Mouse (Mus musculus): ENCODE measurements at regions not wholly inside any gene's neighbourhood (a gene's known extent, or its start where the extent isn't known, plus 50 kb on each side); places are given as distances from the start of the nearest gene placed in this dataset.

DNA sequence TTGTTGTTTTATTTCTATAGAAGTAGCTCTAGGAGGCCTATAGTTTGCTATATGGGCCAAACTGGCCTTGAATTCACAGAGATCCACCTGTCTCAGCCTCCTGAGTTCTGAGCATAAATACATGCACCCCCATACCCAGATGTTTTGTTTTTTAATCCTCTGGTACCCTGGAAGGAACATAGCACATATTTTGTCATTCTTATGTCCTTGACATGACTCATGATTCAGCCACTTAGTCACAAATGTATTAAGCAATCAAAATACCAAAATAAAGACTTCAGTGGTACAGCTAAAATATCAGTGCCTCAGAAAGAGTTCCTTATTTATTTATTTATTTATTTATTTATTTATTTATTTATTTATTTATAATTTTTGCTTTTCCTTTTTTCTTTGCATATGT is 1428.3 kb downstream of the Gsdmc2 start:
- no peaks in the 10 kb centered on the region for H3K27me3 ChIP-seq (ENCODE audit: insufficient read depth, low read length)
- no peak overlapping the region for H3K27ac ChIP-seq (ENCODE audit: low read depth, low read length)
- TF ChIP-seq CTCF (IDR thresholded peaks at IDR 0.05; ENCODE audit: low read depth) = no peak
- H3K4me1 ChIP-seq (ENCODE audit: insufficient read depth) = no peaks in the 10 kb centered on the region
- no peak overlapping the region for H3K9ac ChIP-seq
- no peak overlapping the region for H3K4me2 ChIP-seq (ENCODE audit: low read depth)
- no peak overlapping the region for H3K4me3 ChIP-seq (ENCODE audit: low read depth, low read length)
- DNase-seq (no peak), ATAC-seq (no peak)
- H3K36me3 ChIP-seq (ENCODE audit: insufficient read depth) = no peaks in the 10 kb centered on the region
- no peaks in the 10 kb centered on the region for H3K9me3 ChIP-seq (ENCODE audit: low read length)

DNA sequence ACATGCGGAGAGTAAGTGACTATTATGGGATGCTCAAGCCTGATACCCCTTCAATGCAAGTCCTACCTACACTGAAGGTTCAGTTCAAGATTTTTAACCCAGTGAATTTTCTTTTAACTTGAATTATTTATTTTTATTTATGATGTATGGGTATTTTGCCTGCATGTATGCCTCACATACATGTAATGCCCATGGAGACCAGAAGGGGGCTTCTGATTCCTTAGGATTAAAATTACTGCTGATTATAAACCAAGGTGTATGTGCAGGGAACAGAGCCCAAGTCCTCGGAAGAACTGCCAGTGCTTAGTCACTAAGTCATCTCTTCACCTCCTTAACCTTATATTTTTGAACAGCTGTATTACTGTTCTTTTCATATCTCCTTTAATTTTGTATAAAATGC is 1431.3 kb downstream of the Gsdmc2 start:
- H3K4me2 ChIP-seq (ENCODE audit: low read depth) = no peak overlapping the region
- no peaks in the 10 kb centered on the region for H3K27me3 ChIP-seq (ENCODE audit: insufficient read depth, low read length)
- no peaks in the 10 kb centered on the region for H3K9me3 ChIP-seq (ENCODE audit: low read length)
- ATAC-seq = no peak
- H3K27ac ChIP-seq (ENCODE audit: low read depth, low read length) = no peak overlapping the region
- H3K9ac ChIP-seq = no peak overlapping the region
- no peaks in the 10 kb centered on the region for H3K36me3 ChIP-seq (ENCODE audit: insufficient read depth)
- H3K4me1 ChIP-seq (ENCODE audit: insufficient read depth) = no peaks in the 10 kb centered on the region
- no peak for DNase-seq
- TF ChIP-seq CTCF (IDR thresholded peaks at IDR 0.05; ENCODE audit: low read depth) = no peak
- WGBS = 97% methylated on average over 2 of the region's 2 CpGs
- no peak overlapping the region for H3K4me3 ChIP-seq (ENCODE audit: low read depth, low read length)

DNA sequence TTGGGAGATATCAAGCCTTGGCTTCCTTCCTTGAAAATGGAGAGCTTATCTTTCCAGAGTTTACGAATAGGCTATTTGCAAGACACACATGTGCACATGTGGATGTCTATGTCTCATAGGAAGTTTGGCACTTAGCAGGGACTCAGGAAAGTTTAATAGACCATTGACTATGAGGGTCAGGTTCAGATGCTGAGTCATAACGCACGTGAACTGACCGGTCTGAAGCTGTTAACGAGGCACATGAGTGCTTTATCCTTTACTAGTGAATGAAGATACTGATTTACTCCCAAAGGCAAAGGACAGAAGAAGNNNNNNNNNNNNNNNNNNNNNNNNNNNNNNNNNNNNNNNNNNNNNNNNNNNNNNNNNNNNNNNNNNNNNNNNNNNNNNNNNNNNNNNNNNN is 1442.8 kb downstream of the Gsdmc2 start:
- H3K4me3 ChIP-seq (ENCODE audit: low read depth, low read length) = no peak overlapping the region
- no peaks in the 10 kb centered on the region for H3K4me1 ChIP-seq (ENCODE audit: insufficient read depth)
- H3K9me3 ChIP-seq (ENCODE audit: low read length) = no peaks in the 10 kb centered on the region
- no peak overlapping the region for H3K4me2 ChIP-seq (ENCODE audit: low read depth)
- H3K27ac ChIP-seq (ENCODE audit: low read depth, low read length) = no peak overlapping the region
- DNase-seq (no peak), ATAC-seq (no peak)
- TF ChIP-seq CTCF (IDR thresholded peaks at IDR 0.05; ENCODE audit: low read depth) = no peak
- H3K36me3 ChIP-seq (ENCODE audit: insufficient read depth) = no peaks in the 10 kb centered on the region
- H3K9ac ChIP-seq = no peak overlapping the region
- no peaks in the 10 kb centered on the region for H3K27me3 ChIP-seq (ENCODE audit: insufficient read depth, low read length)
- WGBS = 76% methylated on average over 5 of the region's 5 CpGs

DNA sequence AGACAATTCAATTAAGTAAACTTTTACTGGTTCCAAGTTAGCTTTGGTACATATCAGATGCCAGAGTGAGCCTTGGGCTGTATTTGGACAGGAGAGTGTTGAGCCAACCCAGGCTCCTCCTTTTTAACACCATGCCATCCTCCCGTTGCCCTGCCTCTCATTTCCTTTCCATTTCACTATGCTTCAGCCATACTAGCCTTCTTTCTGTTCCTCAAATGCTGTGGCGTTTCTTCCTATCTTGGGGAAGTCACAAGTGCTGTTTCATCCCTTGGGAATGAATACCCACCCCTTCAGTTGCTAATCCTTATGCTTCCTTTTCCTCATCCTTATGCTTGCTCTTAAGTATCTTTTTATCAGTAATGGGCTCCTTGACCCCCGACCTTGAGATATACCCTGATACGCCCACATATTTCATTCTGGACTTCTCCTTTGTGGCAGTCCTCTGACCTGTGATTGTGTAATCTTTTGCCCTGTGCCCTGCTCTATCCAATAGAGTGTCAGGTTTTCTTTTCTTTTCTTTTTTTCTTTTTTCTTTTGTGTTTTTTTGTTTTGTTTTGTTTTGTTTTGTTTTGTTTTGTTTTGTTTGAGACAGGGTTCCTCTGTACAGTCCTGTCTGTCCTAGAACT is 1443.9 kb downstream of the Gsdmc2 start:
- H3K4me3 ChIP-seq (ENCODE audit: low read depth, low read length) = no peak overlapping the region
- 75% methylated on average over 4 of the region's 4 CpGs for WGBS

DNA sequence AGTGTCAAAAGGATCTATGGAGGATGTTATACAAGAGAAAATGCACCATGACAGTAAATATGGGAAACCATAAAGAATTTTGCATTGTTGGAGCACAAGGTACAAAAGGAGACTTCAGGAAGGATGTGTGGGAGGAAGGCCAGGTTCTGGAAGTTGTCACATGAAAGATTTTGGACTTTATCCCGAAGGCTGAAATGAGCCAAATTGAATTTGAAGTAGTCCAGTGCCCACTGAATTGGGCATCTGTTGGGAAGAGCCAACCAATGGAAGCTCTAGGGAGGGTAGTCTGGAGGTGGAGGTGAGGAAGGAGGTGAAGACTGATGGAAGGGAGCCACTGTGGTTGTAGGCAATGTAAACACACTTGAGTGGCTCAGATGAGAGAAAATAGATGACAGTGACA is 1445.6 kb downstream of the Gsdmc2 start:
- Histone ChIP-seq H3K9me3 (ENCODE audit: low read length) (no peaks in the 10 kb centered on the region), H3K9ac (no peak overlapping the region), H3K4me1 (ENCODE audit: insufficient read depth) (no peaks in the 10 kb centered on the region), H3K36me3 (ENCODE audit: insufficient read depth) (no peaks in the 10 kb centered on the region), H3K4me3 (ENCODE audit: low read depth, low read length) (no peak overlapping the region), H3K27ac (ENCODE audit: low read depth, low read length) (no peak overlapping the region), H3K4me2 (ENCODE audit: low read depth) (no peak overlapping the region), H3K27me3 (ENCODE audit: insufficient read depth, low read length) (no peaks in the 10 kb centered on the region)
- no peak for TF ChIP-seq CTCF (IDR thresholded peaks at IDR 0.05; ENCODE audit: low read depth)
- WGBS = 90% methylated on average over 1 of the region's 1 CpGs
- ATAC-seq = no peak
- DNase-seq = no peak

More for the DNA sequence above, 1443.9 kb downstream of the Gsdmc2 start:
- Histone ChIP-seq H3K9me3 (ENCODE audit: low read length) (no peaks in the 10 kb centered on the region), H3K4me2 (ENCODE audit: low read depth) (no peak overlapping the region), H3K27ac (ENCODE audit: low read depth, low read length) (no peak overlapping the region), H3K4me1 (ENCODE audit: insufficient read depth) (no peaks in the 10 kb centered on the region), H3K36me3 (ENCODE audit: insufficient read depth) (no peaks in the 10 kb centered on the region), H3K27me3 (ENCODE audit: insufficient read depth, low read length) (no peaks in the 10 kb centered on the region), H3K9ac (no peak overlapping the region)
- no peak for TF ChIP-seq CTCF (IDR thresholded peaks at IDR 0.05; ENCODE audit: low read depth)
- no peak for DNase-seq
- ATAC-seq = no peak

DNA sequence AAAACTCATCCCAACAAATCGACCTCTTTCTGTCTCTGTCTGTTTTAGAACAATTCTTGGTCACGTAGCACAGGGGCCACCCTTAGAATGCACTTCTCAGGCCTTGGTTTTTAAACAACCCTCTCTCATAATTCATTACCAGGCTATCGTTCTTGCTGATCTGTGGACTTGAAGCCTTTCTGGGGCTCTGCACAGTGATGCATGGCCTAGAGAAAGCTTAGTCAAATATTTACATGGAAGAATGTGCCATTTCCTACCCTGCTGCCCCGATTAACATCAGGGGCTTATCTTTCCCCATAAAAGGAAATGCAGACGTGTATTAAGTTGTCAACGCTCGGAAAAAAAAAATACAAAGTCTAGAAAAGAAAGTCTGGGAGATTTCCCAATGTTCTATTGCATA is 1448.0 kb downstream of the Gsdmc2 start:
- ATAC-seq (no peak), DNase-seq (no peak)
- Histone ChIP-seq H3K4me3 (ENCODE audit: low read depth, low read length) (no peak overlapping the region), H3K27me3 (ENCODE audit: insufficient read depth, low read length) (no peaks in the 10 kb centered on the region), H3K9ac (no peak overlapping the region), H3K9me3 (ENCODE audit: low read length) (no peaks in the 10 kb centered on the region), H3K27ac (ENCODE audit: low read depth, low read length) (no peak overlapping the region), H3K36me3 (ENCODE audit: insufficient read depth) (no peaks in the 10 kb centered on the region), H3K4me2 (ENCODE audit: low read depth) (no peak overlapping the region), H3K4me1 (ENCODE audit: insufficient read depth) (no peaks in the 10 kb centered on the region)
- 83% methylated on average over 7 of the region's 7 CpGs for WGBS
- TF ChIP-seq CTCF (IDR thresholded peaks at IDR 0.05; ENCODE audit: low read depth) = no peak

DNA sequence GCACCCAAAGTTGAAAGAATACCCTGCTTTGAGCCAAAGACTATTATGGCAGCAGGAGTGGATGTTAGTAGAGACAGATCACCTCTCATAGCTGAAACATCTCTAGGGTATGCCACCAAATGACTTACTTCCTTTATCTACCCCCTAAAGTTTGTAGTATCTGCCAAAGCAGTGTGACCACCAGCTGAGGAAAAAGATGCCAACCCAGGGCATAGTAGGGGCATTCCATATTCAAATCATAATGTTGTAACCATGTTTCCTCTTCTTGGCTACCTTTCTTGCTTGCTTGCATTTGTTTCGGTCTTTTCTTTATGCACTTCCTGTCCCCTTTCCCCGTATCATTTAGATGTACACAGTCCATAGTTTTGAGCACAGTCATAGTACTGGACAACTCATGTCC is 1449.6 kb downstream of the Gsdmc2 start:
- no peaks in the 10 kb centered on the region for H3K27me3 ChIP-seq (ENCODE audit: insufficient read depth, low read length)
- no peak overlapping the region for H3K27ac ChIP-seq (ENCODE audit: low read depth, low read length)
- DNase-seq = no peak
- no peaks in the 10 kb centered on the region for H3K36me3 ChIP-seq (ENCODE audit: insufficient read depth)
- no peak overlapping the region for H3K9ac ChIP-seq
- TF ChIP-seq CTCF (IDR thresholded peaks at IDR 0.05; ENCODE audit: low read depth) = no peak
- ATAC-seq = no peak
- 94% methylated on average over 2 of the region's 2 CpGs for WGBS
- H3K4me3 ChIP-seq (ENCODE audit: low read depth, low read length) = no peak overlapping the region
- no peak overlapping the region for H3K4me2 ChIP-seq (ENCODE audit: low read depth)
- no peaks in the 10 kb centered on the region for H3K9me3 ChIP-seq (ENCODE audit: low read length)
- no peaks in the 10 kb centered on the region for H3K4me1 ChIP-seq (ENCODE audit: insufficient read depth)
